Comparison of ENCODE assay signal across 10 mouse cellular contexts in genomic region chr17:81941317-81941716, GRCm38 (mm10).
"Had no signal": no experiment of that assay in that cellular context is flagged by ENCODE, and none has a peak within 500 bp of the region (broad histone marks: within the 10 kb centered on the region; RNA-seq: fewer than 3 reads in every experiment).

No protein-coding gene starts in this region.

- DNase-seq: kidney, adult 18-20 months; kidney, postnatal 10 days; kidney, postnatal 4 days; lung, embryonic 14.5 days; lung, postnatal 10 days; lung, postnatal 4 days; midbrain, embryonic 14.5 days; right cerebral cortex, postnatal 25 days; thymus, adult 18-20 months; thymus, postnatal 14 days had no signal
